Mouse (Mus musculus) liver, embryonic 12.5 days (tissue): ENCODE results near the gene Nup107. TPM values are rescaled to one million over a fixed set of nuclear protein-coding genes. Genes with fewer than 3 reads are reported as not detected.
A peak's percentile ranks its signal among the peaks of the same experiment; 100 is the strongest.

Experiments used
- ATAC-seq: fragments of 200-750 bp; cut with Nextera tagmentation; 2 replicates; pipeline ENCODE4 v1.8.0; 2017; ENCODE audit warnings: moderate number of reproducible peaks, mild to moderate bottlenecking, moderate library complexity
- H3K27ac ChIP-seq: fragments of 300-500 bp; sonication (generic); 2 replicates; pipeline ENCODE4 v1.5.1; 2016; ENCODE audit warnings: mild to moderate bottlenecking
- H3K27me3 ChIP-seq: fragments of 300-500 bp; sonication (generic); replicated peaks from 2 replicates; pipeline ENCODE4 v1.6.1; 2016; ENCODE audit warnings: mild to moderate bottlenecking, moderate library complexity
- H3K36me3 ChIP-seq: fragments of 300-500 bp; sonication (generic); 2 replicates; pipeline ENCODE4 v1.6.1; 2016; ENCODE audit warnings: mild to moderate bottlenecking, moderate library complexity
- H3K4me1 ChIP-seq: fragments of 300-500 bp; sonication (generic); 2 replicates; pipeline ENCODE4 v1.6.1; 2016
- H3K4me2 ChIP-seq: fragments of 300-500 bp; sonication (generic); 2 replicates; pipeline ENCODE4 v1.6.1; 2016; ENCODE audit warnings: mild to moderate bottlenecking, moderate library complexity
- H3K4me3 ChIP-seq: fragments of 300-500 bp; sonication (generic); 2 replicates; pipeline ENCODE4 v1.5.1; 2016; ENCODE audit warnings: mild to moderate bottlenecking, moderate library complexity
- H3K9ac ChIP-seq: fragments of 300-500 bp; sonication (generic); 2 replicates; pipeline ENCODE4 v1.6.1; 2016; ENCODE audit warnings: mild to moderate bottlenecking, moderate library complexity
- H3K9me3 ChIP-seq: fragments of 300-500 bp; sonication (generic); replicated peaks from 2 replicates; pipeline ENCODE4 v1.6.1; 2016; ENCODE audit warnings: mild to moderate bottlenecking, moderate library complexity
- WGBS: fragments of 180-500 bp; shearing (Covaris S2); methylation state at CpG from one replicate; pipeline ENCODE4 v1.1.7; 2016; ENCODE audit not compliant: insufficient replicate concordance; 5-methylcytosine and 5-hydroxymethylcytosine counted together
- polyA plus RNA-seq: library from polyadenylated mRNA; unstranded; fragments of >200 nt; fragmentation: Nextera tagmentation; extraction: Ambion mirVana; gene quantifications from 2 replicates; pipeline ENCODE4 v1.2.1, GENCODE M21; 2016

Nup107 gene
- polyA plus RNA-seq, 1 experiment from 2014 or later = 81.3 TPM

DNA sequence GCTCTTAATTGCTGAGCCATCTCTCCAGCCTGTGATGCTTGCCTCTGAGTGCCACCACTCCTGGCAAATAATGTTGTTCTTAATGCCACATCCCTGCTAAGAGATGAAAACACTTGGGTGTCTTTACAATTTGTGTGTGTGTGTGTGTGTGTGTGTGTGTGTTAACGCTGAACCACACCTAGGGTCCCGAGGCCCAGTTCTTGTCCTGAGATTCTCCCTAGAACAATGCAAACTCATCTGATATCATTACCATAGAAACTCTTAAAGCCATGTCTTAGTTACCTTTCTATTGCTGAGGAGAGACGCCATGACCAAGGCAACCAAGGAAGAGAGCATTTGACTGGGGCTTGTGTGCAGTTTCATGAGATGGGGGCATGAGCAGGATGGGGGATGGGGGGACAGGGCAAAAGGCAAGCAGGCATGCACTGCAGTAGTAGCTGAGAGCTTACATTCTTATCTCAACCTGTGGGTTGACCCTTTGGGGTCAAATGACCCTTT, 78.4 kb downstream of the Nup107 start:
- Histone ChIP-seq H3K4me3 (no peak overlapping the region), H3K4me1 (peaks cover 51% of the 10 kb centered on the region), H3K27ac (no peak overlapping the region), H3K4me2 (no peak overlapping the region), H3K36me3 (no peaks in the 10 kb centered on the region), H3K9me3 (no peaks in the 10 kb centered on the region), H3K27me3 (no peaks in the 10 kb centered on the region), H3K9ac (no peak overlapping the region)
- ATAC-seq = no peak
- WGBS = 77% methylated on average over 3 of the region's 3 CpGs

GRCm38 (mm10) chr10:117713466-117713865, 79.0 kb downstream of the Nup107 start:
- no peak overlapping the region for H3K4me3 ChIP-seq
- no peak overlapping the region for H3K9ac ChIP-seq
- H3K27me3 ChIP-seq = no peaks in the 10 kb centered on the region
- peaks cover 53% of the 10 kb centered on the region for H3K4me1 ChIP-seq
- WGBS = 84% methylated on average over 8 of the region's 8 CpGs
- no peak for ATAC-seq
- no peak overlapping the region for H3K27ac ChIP-seq
- H3K4me2 ChIP-seq = no peak overlapping the region
- H3K36me3 ChIP-seq = peaks cover 5% of the 10 kb centered on the region
- H3K9me3 ChIP-seq = no peaks in the 10 kb centered on the region

DNA sequence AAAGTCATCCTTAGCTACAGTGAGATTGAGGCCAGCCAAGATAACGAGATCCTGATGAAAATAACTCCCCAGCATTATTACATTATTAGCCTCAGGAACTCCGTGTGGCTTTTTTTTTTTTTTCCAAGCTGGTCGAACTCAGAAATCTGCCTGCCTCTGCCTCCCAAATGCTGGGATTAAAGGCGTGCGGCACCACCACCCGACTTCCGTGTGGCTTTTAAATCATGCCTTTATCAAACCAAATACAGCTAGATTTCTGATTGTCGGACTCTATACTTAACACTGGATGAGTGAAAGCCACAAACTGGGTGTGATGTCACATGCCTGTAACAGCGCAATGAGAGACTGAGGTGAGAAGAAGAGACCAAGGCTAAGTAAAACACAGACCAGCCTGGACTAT, 79.6 kb downstream of the Nup107 start:
- H3K27ac ChIP-seq = no peak overlapping the region
- no peaks in the 10 kb centered on the region for H3K9me3 ChIP-seq
- peaks cover 8% of the 10 kb centered on the region for H3K36me3 ChIP-seq
- peaks cover 47% of the 10 kb centered on the region for H3K4me1 ChIP-seq
- no peak overlapping the region for H3K9ac ChIP-seq
- 73% methylated on average over 9 of the region's 9 CpGs for WGBS
- H3K27me3 ChIP-seq = no peaks in the 10 kb centered on the region
- no peak overlapping the region for H3K4me3 ChIP-seq
- H3K4me2 ChIP-seq = no peak overlapping the region
- ATAC-seq = no peak

DNA sequence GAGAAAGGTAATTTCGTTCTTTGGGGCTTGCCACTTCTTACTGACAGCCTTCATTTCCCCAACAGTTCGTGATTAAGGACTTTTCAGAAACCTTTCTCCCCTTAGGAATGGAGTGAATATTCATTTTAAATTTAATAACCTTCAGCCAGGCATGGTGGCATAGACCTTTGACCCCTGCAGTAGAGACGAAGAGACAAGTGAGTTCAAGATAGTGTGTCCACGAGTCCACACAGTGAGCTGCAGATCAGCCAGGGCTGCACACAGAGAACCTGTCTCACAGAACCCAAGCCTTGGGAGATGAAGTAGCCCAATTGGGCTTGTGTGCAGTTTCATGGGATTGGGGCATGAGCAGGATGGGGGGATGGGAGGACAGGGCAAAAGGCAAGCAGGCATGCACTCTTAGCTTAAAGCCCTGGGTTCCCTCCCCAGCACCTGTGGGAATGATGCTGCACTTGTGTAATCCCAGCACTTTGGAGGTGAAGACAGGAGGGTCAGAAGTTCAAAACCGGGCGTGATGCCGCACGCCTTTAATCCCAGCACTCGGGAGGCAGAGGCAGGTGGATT, 80.2 kb downstream of the Nup107 start:
- Histone ChIP-seq H3K4me2 (no peak overlapping the region), H3K36me3 (peaks cover 14% of the 10 kb centered on the region), H3K27ac (peak overlapping the region; percentile 4; the same call in 1 of the 2 replicates), H3K9ac (no peak overlapping the region), H3K4me3 (no peak overlapping the region), H3K4me1 (peaks cover 47% of the 10 kb centered on the region), H3K27me3 (no peaks in the 10 kb centered on the region), H3K9me3 (no peaks in the 10 kb centered on the region)
- WGBS = 74% methylated on average over 9 of the region's 9 CpGs
- no peak for ATAC-seq

GRCm38 (mm10) chr10:117711408-117711807, 81.1 kb downstream of the Nup107 start:
- WGBS = 70% methylated on average over 5 of the region's 5 CpGs
- H3K4me1 ChIP-seq = peaks cover 51% of the 10 kb centered on the region

DNA sequence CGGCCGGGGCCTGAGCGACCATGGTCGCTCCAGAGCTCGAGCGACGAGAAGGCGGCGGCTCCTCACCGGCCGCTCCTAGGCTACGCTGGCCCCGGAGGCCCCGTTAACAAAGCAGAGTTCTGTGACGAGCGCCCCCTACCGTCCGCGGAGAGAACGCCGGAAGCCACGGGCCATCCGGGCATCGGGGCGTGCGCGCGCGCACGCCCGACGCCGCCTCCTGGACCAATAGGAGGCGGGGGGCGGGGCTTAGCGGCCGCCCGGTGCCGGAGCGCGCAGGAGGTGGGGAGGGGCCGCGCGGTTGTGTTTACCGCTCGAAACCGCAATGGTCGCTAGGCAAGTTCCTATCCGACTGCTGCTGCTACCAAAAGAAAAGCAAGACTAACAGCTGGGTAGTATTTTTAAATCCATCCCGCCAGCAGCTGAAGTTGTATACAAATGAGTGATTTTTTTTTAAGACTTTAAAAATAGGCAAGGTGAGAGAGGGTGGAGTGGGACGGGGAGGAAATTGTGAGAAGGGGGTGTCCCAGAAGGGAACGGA, 81.8 kb downstream of the Nup107 start, which contains the start of gene Mdm2:
Mdm2 (minus strand) TSS at position 155 of the 538 bp plus-strand sequence.
- Histone ChIP-seq H3K36me3 (peaks cover 30% of the 10 kb centered on the region), H3K27me3 (no peaks in the 10 kb centered on the region), H3K4me3 (peak within 1 kb of the TSS; percentile 93), H3K4me1 (peaks cover 51% of the 10 kb centered on the region), H3K4me2 (peak within 1 kb of the TSS; percentile 75), H3K9me3 (no peaks in the 10 kb centered on the region), H3K9ac (peak within 1 kb of the TSS; percentile 98), H3K27ac (peak within 1 kb of the TSS; percentile 94)
- WGBS = under 1% methylated on average over 52 of the region's 52 CpGs
- ATAC-seq = peak; percentile 93

More at GRCm38 (mm10) chr10:117711408-117711807, 81.1 kb downstream of the Nup107 start:
- Histone ChIP-seq H3K9me3 (no peaks in the 10 kb centered on the region), H3K36me3 (peaks cover 23% of the 10 kb centered on the region), H3K4me3 (peak overlapping the region; percentile 93), H3K9ac (peak overlapping the region; percentile 74), H3K27ac (peak overlapping the region; percentile 83; the same call in 1 of the 2 replicates), H3K4me2 (peak overlapping the region; percentile 75), H3K27me3 (no peaks in the 10 kb centered on the region)
- no peak for ATAC-seq

DNA sequence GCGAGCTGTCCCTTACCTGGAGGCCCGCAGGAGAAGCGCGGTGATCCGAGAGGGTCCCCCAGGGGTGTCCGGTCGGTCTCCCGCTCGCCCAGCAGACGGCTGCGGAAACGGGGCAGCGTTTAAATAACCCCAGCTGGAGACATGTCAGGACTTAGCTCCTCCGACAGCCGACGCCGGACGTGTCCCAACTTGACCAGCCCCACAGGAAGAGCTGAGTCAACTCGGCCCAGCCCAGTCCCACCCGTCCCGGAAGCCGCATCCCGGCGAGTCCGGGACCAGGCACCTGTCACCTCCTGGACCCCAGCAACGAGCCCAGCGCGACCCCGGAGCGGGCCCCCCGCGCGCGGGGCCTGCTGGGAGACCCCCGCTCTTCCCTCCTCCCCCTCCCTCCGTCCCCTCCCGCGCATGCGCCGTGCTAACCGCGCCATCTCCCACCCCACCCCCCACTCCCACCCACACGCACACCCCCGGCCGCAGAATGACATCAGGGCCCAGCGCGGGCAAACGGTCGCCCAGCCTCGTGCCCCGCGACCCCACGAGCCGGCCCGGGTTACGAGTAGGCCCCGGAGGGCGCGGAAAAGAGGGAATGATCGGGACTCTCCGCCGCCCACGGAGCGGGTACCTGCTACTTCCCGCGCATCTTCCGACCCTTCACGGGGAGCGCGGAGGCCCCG, 82.4 kb downstream of the Nup107 start:
- 1% methylated on average over 70 of the region's 71 CpGs for WGBS
- H3K36me3 ChIP-seq = peaks cover 36% of the 10 kb centered on the region

GRCm38 (mm10) chr10:117709326-117709830, 83.1 kb downstream of the Nup107 start:
- H3K9ac ChIP-seq = peak overlapping the region; percentile 98
- WGBS = 27% methylated on average over 12 of the region's 12 CpGs
- no peaks in the 10 kb centered on the region for H3K27me3 ChIP-seq
- H3K4me3 ChIP-seq = peak overlapping the region; percentile 93
- peaks cover 43% of the 10 kb centered on the region for H3K36me3 ChIP-seq
- peaks cover 43% of the 10 kb centered on the region for H3K4me1 ChIP-seq
- peak overlapping the region; percentile 75 for H3K4me2 ChIP-seq
- no peak for ATAC-seq
- H3K9me3 ChIP-seq = no peaks in the 10 kb centered on the region
- H3K27ac ChIP-seq = peak overlapping the region; percentile 94

More for the DNA sequence above, 82.4 kb downstream of the Nup107 start:
- Histone ChIP-seq H3K9ac (peak overlapping the region; percentile 98), H3K4me3 (peak overlapping the region; percentile 93), H3K27ac (peak overlapping the region; percentile 94), H3K4me1 (peaks cover 50% of the 10 kb centered on the region), H3K27me3 (no peaks in the 10 kb centered on the region), H3K9me3 (no peaks in the 10 kb centered on the region), H3K4me2 (peak overlapping the region; percentile 75)
- peak; percentile 75 for ATAC-seq

- H3K9me3 ChIP-seq = no peaks in the 10 kb centered on the region
- peak overlapping the region; percentile 75 for H3K4me2 ChIP-seq
- ATAC-seq = no peak
- H3K27me3 ChIP-seq = no peaks in the 10 kb centered on the region
- peaks cover 48% of the 10 kb centered on the region for H3K36me3 ChIP-seq
- 42% methylated on average over 9 of the region's 9 CpGs for WGBS
- peak overlapping the region; percentile 94 for H3K27ac ChIP-seq
- peak overlapping the region; percentile 98 for H3K9ac ChIP-seq
- H3K4me3 ChIP-seq = peak overlapping the region; percentile 93
- peaks cover 38% of the 10 kb centered on the region for H3K4me1 ChIP-seq
These were observed 83.6 kb downstream of the Nup107 start for GRCm38 (mm10) chr10:117708856-117709255.

- peaks cover 53% of the 10 kb centered on the region for H3K36me3 ChIP-seq
These were observed 84.1 kb downstream of the Nup107 start for GRCm38 (mm10) chr10:117708376-117708775.

GRCm38 (mm10) chr10:117707114-117707838, 85.2 kb downstream of the Nup107 start:
- no peak for ATAC-seq
- 84% methylated on average over 2 of the region's 2 CpGs for WGBS

More at GRCm38 (mm10) chr10:117708376-117708775, 84.1 kb downstream of the Nup107 start:
- ATAC-seq = no peak
- 85% methylated on average over 2 of the region's 2 CpGs for WGBS
- H3K4me1 ChIP-seq = peaks cover 38% of the 10 kb centered on the region
- H3K9ac ChIP-seq = no peak overlapping the region
- no peaks in the 10 kb centered on the region for H3K27me3 ChIP-seq
- H3K4me3 ChIP-seq = 0 out of 2 replicates have a peak overlapping the region, but pooled peaks have one; percentile 93
- no peaks in the 10 kb centered on the region for H3K9me3 ChIP-seq
- H3K4me2 ChIP-seq = peak overlapping the region; percentile 75
- no peak overlapping the region for H3K27ac ChIP-seq

More at GRCm38 (mm10) chr10:117707114-117707838, 85.2 kb downstream of the Nup107 start:
- Histone ChIP-seq H3K4me3 (no peak overlapping the region), H3K9ac (no peak overlapping the region), H3K4me2 (no peak overlapping the region), H3K27me3 (no peaks in the 10 kb centered on the region), H3K9me3 (no peaks in the 10 kb centered on the region), H3K27ac (no peak overlapping the region), H3K36me3 (peaks cover 63% of the 10 kb centered on the region), H3K4me1 (peaks cover 36% of the 10 kb centered on the region)
